9 mouse cellular contexts compared by ENCODE assay signal in genomic region chr2:120482506-120483389, GRCm38 (mm10). TPM values are rescaled to one million over a fixed set of nuclear protein-coding genes. Genes with fewer than 3 reads are reported as not detected.
DNase-seq lines count a peak whose midpoint lies in the region; ATAC-seq and TF ChIP-seq lines count a peak whose summit lies in the region.
"Had no signal": no experiment of that assay in that cellular context is flagged by ENCODE, and none has a peak within 500 bp of the region (broad histone marks: within the 10 kb centered on the region; RNA-seq: fewer than 3 reads in every experiment).

No protein-coding gene starts in this region.

- peak; percentile 52 for TF ChIP-seq EP300 in CH12.LX (IDR thresholded peaks at IDR 0.05; ENCODE audit: low read length)

- peak overlapping the region; percentile 12 to 34 (median 26) for H3K4me3 ChIP-seq in CH12.LX (replicated peaks in 1 of 3; ENCODE audit: low read depth in 2 of 3, low read length in 2 of 3, poor library complexity in 1 of 3)
- no peak overlapping the region for H3K4me3 ChIP-seq in small intestine, adult 2 months (ENCODE audit: low read depth, low read length)
- H3K4me3 ChIP-seq: hindbrain, embryonic 15.5 days; midbrain, embryonic 12.5 days had no signal

- H3K4me2 ChIP-seq in CH12.LX (ENCODE audit: insufficient read depth, low read depth, poor library complexity, severe bottlenecking) = peak overlapping the region; percentile 82
- H3K4me2 ChIP-seq: hindbrain, embryonic 15.5 days; midbrain, embryonic 12.5 days had no signal

- peak; percentile 64 for DNase-seq in CH12.LX (ENCODE audit: extremely low read depth)
- DNase-seq in heart, adult 9 months (ENCODE audit: low spot score in 2 of 2) = peak; percentile 21
- DNase-seq in kidney, adult 18-20 months = peak; percentile 27
- DNase-seq in ovary, postnatal 36 days (ENCODE audit: low spot score) = no peak
- DNase-seq in adrenal gland, postnatal 4 days (ENCODE audit: low spot score in 2 of 2) = no peak

- no peak for TF ChIP-seq CTCF in CH12.LX (conservative IDR thresholded peaks at IDR 0.05 in 1 of 2, IDR thresholded peaks at IDR 0.05 in 1 of 2; ENCODE audit: low read depth in 2 of 2, low read length in 2 of 2)
- no peak for TF ChIP-seq CTCF in small intestine, adult 2 months (IDR thresholded peaks at IDR 0.05; ENCODE audit: extremely low read depth, insufficient read length, insufficient replicate concordance, low read depth, low read length)

- H3K79me2 ChIP-seq in CH12.LX (replicated peaks; ENCODE audit: control insufficient read depth, extremely low read depth, insufficient read depth, poor library complexity, severe bottlenecking) = no peaks in the 10 kb centered on the region

- H3K27ac ChIP-seq in CH12.LX (ENCODE audit: insufficient read depth, low read depth) = 0 out of 2 replicates have a peak overlapping the region, but pooled peaks have one; percentile 35
- peak overlapping the region; percentile 83 for H3K27ac ChIP-seq in small intestine, adult 2 months (ENCODE audit: insufficient read depth, low read depth, low read length)
- H3K27ac ChIP-seq: hindbrain, embryonic 15.5 days; midbrain, embryonic 12.5 days had no signal

- dilution Hi-C loops in CH12.LX (cut with MboI; ENCODE audit: extremely low pct_ligation_motif_present, extremely low pct_unique_long_range_greater_than_20kb, low sequenced_read_pairs) = no loop called here

- TF ChIP-seq POLR2A in CH12.LX (IDR thresholded peaks at IDR 0.05; ENCODE audit: low read depth, low read length) = no peak
- no peak for TF ChIP-seq POLR2A in small intestine, adult 2 months (IDR thresholded peaks at IDR 0.05; ENCODE audit: low read depth, low read length)

- in situ Hi-C loops in CH12.LX (cut with MboI; ENCODE audit: low pct_ligation_motif_present, low pct_unique_long_range_greater_than_20kb, low sequenced_read_pairs) = loop anchor here (5.0 to 10.0 kb wide), 2 partner anchors 130 to 182 kb away; no protein-coding TSS in a partner anchor

- H3K9ac ChIP-seq in CH12.LX (ENCODE audit: insufficient read depth, low read depth) = no peak overlapping the region
- H3K9ac ChIP-seq: hindbrain, embryonic 15.5 days; midbrain, embryonic 12.5 days had no signal

- no peaks in the 10 kb centered on the region for H3K27me3 ChIP-seq in CH12.LX (replicated peaks)
- H3K27me3 ChIP-seq in small intestine, adult 2 months (ENCODE audit: control insufficient read depth, insufficient read depth, low read length) = no peaks in the 10 kb centered on the region
- H3K27me3 ChIP-seq: hindbrain, embryonic 15.5 days; midbrain, embryonic 12.5 days had no signal

- H3K9me3 ChIP-seq in CH12.LX (replicated peaks; ENCODE audit: low read length) = no peaks in the 10 kb centered on the region
- H3K9me3 ChIP-seq: hindbrain, embryonic 15.5 days; midbrain, embryonic 12.5 days had no signal

- TF ChIP-seq RAD21 in CH12.LX (IDR thresholded peaks at IDR 0.05; ENCODE audit: low read depth, low read length) = no peak

- no peak for ATAC-seq in cerebellum, adult (ENCODE audit: insufficient number of reproducible peaks, low FRiP score, low TSS enrichment)

- 9% methylated on average over 8 of the region's 8 CpGs for WGBS in small intestine, adult 2 months

- peaks cover 0 to 10% of the 10 kb centered on the region in 2 experiments for H3K36me3 ChIP-seq in CH12.LX (replicated peaks in 1 of 2; ENCODE audit: control insufficient read depth in 1 of 2, insufficient read depth in 1 of 2, low read length in 1 of 2)
- H3K36me3 ChIP-seq in small intestine, adult 2 months (ENCODE audit: control insufficient read depth, insufficient read depth, low read length) = no peaks in the 10 kb centered on the region
- H3K36me3 ChIP-seq: hindbrain, embryonic 15.5 days; midbrain, embryonic 12.5 days had no signal

- peaks cover 21 to 33% of the 10 kb centered on the region in 2 experiments for H3K4me1 ChIP-seq in CH12.LX (ENCODE audit: control insufficient read depth in 1 of 2, insufficient read depth in 2 of 2)
- H3K4me1 ChIP-seq in small intestine, adult 2 months (ENCODE audit: control insufficient read depth, insufficient read depth, insufficient read length, low read length) = peaks cover 13% of the 10 kb centered on the region
- H3K4me1 ChIP-seq: hindbrain, embryonic 15.5 days; midbrain, embryonic 12.5 days had no signal

TF ChIP-seq in CH12.LX, 34 proteins besides CTCF, POLR2A, EP300 and RAD21:
- TF ChIP-seq ZNF384 (IDR thresholded peaks at IDR 0.05; ENCODE audit: low read depth, low read length) (0 out of 2 replicates have a peak, but pooled peaks have one; percentile 38), SIN3A (IDR thresholded peaks at IDR 0.05; ENCODE audit: low read length) (0 out of 2 replicates have a peak, but pooled peaks have one; percentile 49), MAZ (IDR thresholded peaks at IDR 0.05; ENCODE audit: low read depth, low read length) (no peak; the same call in 1 of the 2 replicates), MXI1 (IDR thresholded peaks at IDR 0.05; ENCODE audit: low read depth, low read length) (0 out of 2 replicates have a peak, but pooled peaks have one; percentile 28), IRF4 (IDR thresholded peaks at IDR 0.05; ENCODE audit: low read depth, low read length) (0 out of 2 replicates have a peak, but pooled peaks have one; percentile 23), HCFC1 (IDR thresholded peaks at IDR 0.05; ENCODE audit: low read depth, low read length) (no peak), ETS1 (conservative IDR thresholded peaks at IDR 0.05; ENCODE audit: low read depth, low read length) (peak; percentile 33), RCOR1 (conservative IDR thresholded peaks at IDR 0.05; ENCODE audit: low read depth, low read length) (no peak), MEF2A (IDR thresholded peaks at IDR 0.05; ENCODE audit: borderline replicate concordance, low read depth, low read length) (peak; percentile 82), TCF12 (IDR thresholded peaks at IDR 0.05; ENCODE audit: low read depth, low read length) (peak; percentile 55; the same call in 1 of the 2 replicates), CHD1 (IDR thresholded peaks at IDR 0.05; ENCODE audit: low read depth, low read length) (peak; percentile 62; the same call in 1 of the 2 replicates), MAX (IDR thresholded peaks at IDR 0.05; ENCODE audit: low read length) (0 out of 2 replicates have a peak, but pooled peaks have one; percentile 24)

RNA-seq across cellular contexts. Expression of gene Capn3, which starts 26.9 kb away (rescaled TPM):
- total RNA-seq in CH12.LX (2012; rRNA removed) (2.0 and 3.2 TPM in 2 replicates), CH12.LX (2014; rRNA removed) (7.2 and 8.0 TPM in 2 replicates)
- 5.5 and 7.4 TPM in 2 replicates for polyA plus RNA-seq in CH12.LX (2012; ENCODE audit: insufficient read length, low read depth)
- 0.76 and 1.3 TPM in 2 replicates for polyA plus RNA-seq in small intestine, adult 2 months (2012; rRNA removed)
- total RNA-seq in adrenal gland, postnatal 4 days (2021) = 1 to 10 TPM; 1.1 to 2.0 TPM

Comparison
In these comparisons a context has a peak if more than half of its experiments do, and no peak if none do; other contexts are left out.
1. DNase-seq: peak in CH12.LX (single experiment), heart, adult 9 months (2 of 2) and kidney, adult 18-20 months (single experiment); none in ovary, postnatal 36 days (single experiment) and adrenal gland, postnatal 4 days (0 of 2).